Mouse (Mus musculus) midbrain, postnatal 0 days (tissue): Measurements from ENCODE around the gene Tubg2. TPM values are rescaled to one million over a fixed set of nuclear protein-coding genes. Genes with fewer than 3 reads are reported as not detected.

Source experiments
- ATAC-seq: fragments of 200-750 bp; cut with Nextera tagmentation; 2 replicates; pipeline ENCODE4 v1.8.0; 2017; ENCODE audit warnings: moderate number of reproducible peaks, mild to moderate bottlenecking, moderate TSS enrichment, moderate library complexity; ENCODE audit not compliant: low FRiP score
- DNase-seq: peaks from one replicate; pipeline ENCODE4 v3.0.0-alpha.2; 2015; ENCODE audit warnings: low spot score
- H3K27ac ChIP-seq: fragments of 300-500 bp; sonication (generic); 2 replicates; pipeline ENCODE4 v1.5.1; 2014; ENCODE audit warnings: low read depth, mild to moderate bottlenecking, low read length, mixed read lengths
- H3K27me3 ChIP-seq: fragments of 300-500 bp; sonication (generic); 2 replicates; pipeline ENCODE4 v1.6.1; 2014; ENCODE audit warnings: low read length, control low read depth, mixed read lengths; ENCODE audit not compliant: insufficient read depth
- H3K36me3 ChIP-seq: fragments of 300-500 bp; sonication (generic); 2 replicates; pipeline ENCODE4 v1.6.1; 2014; ENCODE audit warnings: low read length, control low read depth, mixed read lengths; ENCODE audit not compliant: insufficient read depth
- H3K4me1 ChIP-seq: fragments of 300-500 bp; sonication (generic); 2 replicates; pipeline ENCODE4 v1.6.1; 2014; ENCODE audit warnings: mild to moderate bottlenecking, control low read depth, antibody characterized with exemption, low read length, mixed read lengths; ENCODE audit not compliant: insufficient read depth
- H3K4me2 ChIP-seq: fragments of 300-500 bp; sonication (generic); 2 replicates; pipeline ENCODE4 v1.6.1; 2014; ENCODE audit warnings: low read depth, mild to moderate bottlenecking, low read length, mixed read lengths; ENCODE audit not compliant: poor library complexity, severe bottlenecking
- H3K4me3 ChIP-seq: fragments of 300-500 bp; sonication (generic); 2 replicates; pipeline ENCODE4 v1.5.1; 2014; ENCODE audit warnings: low read depth, mild to moderate bottlenecking, low read length, moderate library complexity
- H3K9ac ChIP-seq: fragments of 300-500 bp; sonication (generic); replicated peaks from 2 replicates; pipeline ENCODE4 v1.6.1; 2014; ENCODE audit warnings: mild to moderate bottlenecking, low read length, moderate library complexity, mixed read lengths; ENCODE audit not compliant: poor library complexity, severe bottlenecking
- H3K9me3 ChIP-seq: fragments of 300-500 bp; sonication (generic); 2 replicates; pipeline ENCODE4 v1.6.1; 2016; ENCODE audit warnings: low read length, control low read depth
- CTCF ChIP-seq: IDR thresholded peaks from 2 replicates; pipeline ENCODE4 v1.5.1; 2016; ENCODE audit warnings: antibody characterized with exemption, mild to moderate bottlenecking
- WGBS: fragments of 180-500 bp; shearing (Covaris S2); extraction: QIAGEN DNeasy Blood & Tissue Kit; methylation state at CpG from one replicate; pipeline ENCODE4 v1.1.7; 2014; 5-methylcytosine and 5-hydroxymethylcytosine counted together
- polyA plus RNA-seq: library from polyadenylated mRNA; unstranded; fragments of >200 nt; fragmentation: Nextera tagmentation; extraction: Ambion mirVana; gene quantifications from 2 replicates; pipeline ENCODE4 v1.2.1, GENCODE M21; 2015
- total RNA-seq: library from RNA; depleted of rRNA; stranded (reverse); fragments of >200 nt; gene quantifications from 2 replicates; pipeline ENCODE4 v1.2.3, GENCODE M21; 2014

Gene Tubg2
- total and polyA plus RNA-seq, 2 experiments from 2014 or later = 40.6 to 86.1 TPM

GRCm38 (mm10) chr11:101134217-101134865 lies 21.4 kb upstream of the Tubg2 start:
- H3K9me3 ChIP-seq = no peaks in the 10 kb centered on the region
- TF ChIP-seq CTCF = no peak
- ATAC-seq = no peak
- no peak overlapping the region for H3K4me2 ChIP-seq
- 81% methylated on average over 13 of the region's 13 CpGs for WGBS
- no peak overlapping the region for H3K4me3 ChIP-seq
- H3K4me1 ChIP-seq = no peaks in the 10 kb centered on the region
- H3K36me3 ChIP-seq = no peaks in the 10 kb centered on the region
- no peak overlapping the region for H3K27ac ChIP-seq
- DNase-seq = no peak
- no peak overlapping the region for H3K9ac ChIP-seq
- H3K27me3 ChIP-seq = no peaks in the 10 kb centered on the region

GRCm38 (mm10) chr11:101137000-101137399 lies 18.7 kb upstream of the Tubg2 start:
- H3K9ac ChIP-seq = no peak overlapping the region
- H3K9me3 ChIP-seq = no peaks in the 10 kb centered on the region
- H3K4me2 ChIP-seq = no peak overlapping the region
- no peak overlapping the region for H3K27ac ChIP-seq
- 76% methylated on average over 7 of the region's 7 CpGs for WGBS
- no peak overlapping the region for H3K4me3 ChIP-seq
- TF ChIP-seq CTCF = no peak
- H3K4me1 ChIP-seq = no peaks in the 10 kb centered on the region
- no peaks in the 10 kb centered on the region for H3K27me3 ChIP-seq
- no peaks in the 10 kb centered on the region for H3K36me3 ChIP-seq
- no peak for ATAC-seq
- no peak for DNase-seq

GRCm38 (mm10) chr11:101138536-101139181 lies 17.0 kb upstream of the Tubg2 start:
- Histone ChIP-seq H3K4me1 (0 out of 2 replicates have a peak, but pooled peaks cover 3% of the 10 kb centered on the region), H3K4me3 (no peak overlapping the region), H3K27me3 (no peaks in the 10 kb centered on the region), H3K27ac (peak overlapping the region; percentile 51), H3K4me2 (peak overlapping the region; percentile 18; the same call in 1 of the 2 replicates), H3K9ac (0 out of 2 replicates have a peak overlapping the region, but pooled peaks have one; percentile 29), H3K9me3 (no peaks in the 10 kb centered on the region), H3K36me3 (no peaks in the 10 kb centered on the region)
- ATAC-seq (peak; percentile 27; the same call in 1 of the 2 replicates), DNase-seq (peak; percentile 64)
- no peak for TF ChIP-seq CTCF
- 29% methylated on average over 15 of the region's 15 CpGs for WGBS

DNA sequence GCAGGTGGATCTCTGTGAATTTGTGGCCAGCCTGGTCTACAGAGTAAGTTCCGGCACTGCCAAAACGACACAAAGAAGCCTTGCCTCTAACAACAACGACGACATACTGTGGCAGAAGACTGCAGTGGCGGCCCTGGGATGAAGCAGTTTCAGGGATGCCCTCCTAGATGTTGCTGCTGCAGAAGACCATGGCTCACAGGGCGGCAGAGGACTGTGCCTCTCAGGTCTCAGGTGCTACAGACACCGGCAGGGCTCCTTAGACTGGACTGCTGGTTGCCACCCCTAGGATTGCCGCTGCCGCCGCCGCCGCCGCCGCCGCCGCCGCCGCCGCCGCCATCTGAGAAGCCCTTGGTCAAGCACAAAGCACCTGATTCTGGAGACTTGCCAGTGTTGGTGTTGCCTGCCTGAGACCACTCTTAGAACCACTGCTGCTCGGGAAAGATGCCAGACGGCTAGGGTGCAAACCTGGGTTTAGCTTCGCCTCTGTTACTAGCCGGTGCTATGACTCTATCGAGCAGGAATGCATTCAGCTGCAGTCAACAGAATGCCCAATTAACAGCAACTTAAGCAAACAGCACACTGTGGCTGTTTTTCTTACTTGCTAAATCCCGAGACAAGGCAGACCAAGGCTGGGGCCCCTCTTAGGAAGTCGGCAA lies 15.4 kb upstream of the Tubg2 start:
- Histone ChIP-seq H3K36me3 (no peaks in the 10 kb centered on the region), H3K4me3 (peak overlapping the region; percentile 20), H3K4me2 (peak overlapping the region; percentile 45), H3K9ac (0 out of 2 replicates have a peak overlapping the region, but pooled peaks have one; percentile 19), H3K4me1 (0 out of 2 replicates have a peak, but pooled peaks cover 3% of the 10 kb centered on the region), H3K27me3 (no peaks in the 10 kb centered on the region), H3K27ac (no peak overlapping the region), H3K9me3 (no peaks in the 10 kb centered on the region)
- DNase-seq (peak; percentile 62), ATAC-seq (no peak)
- WGBS = 47% methylated on average over 27 of the region's 27 CpGs
- no peak for TF ChIP-seq CTCF

DNA sequence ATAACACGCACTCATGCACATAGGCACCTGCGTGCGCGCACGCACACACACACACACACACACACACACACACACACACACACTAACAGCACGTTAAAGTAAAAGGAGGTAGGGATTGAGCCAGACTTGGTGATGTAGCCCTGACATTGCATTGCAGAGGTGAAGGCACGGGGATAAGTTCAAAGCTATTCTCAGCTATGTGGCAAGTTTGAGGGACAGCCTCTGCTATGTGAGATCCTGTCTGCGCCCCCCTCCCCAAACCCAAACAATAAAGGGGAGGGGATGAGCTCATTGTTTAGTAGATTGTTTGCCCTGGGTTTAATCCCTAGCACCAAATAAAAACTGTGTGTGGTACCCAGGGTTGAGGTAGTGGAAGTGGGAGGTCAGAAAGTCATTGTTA lies 14.6 kb upstream of the Tubg2 start:
- H3K36me3 ChIP-seq = no peaks in the 10 kb centered on the region
- no peak for ATAC-seq
- WGBS = 80% methylated on average over 8 of the region's 8 CpGs

More for the DNA sequence above, 14.6 kb upstream of the Tubg2 start:
- H3K9me3 ChIP-seq = no peaks in the 10 kb centered on the region
- no peak overlapping the region for H3K4me2 ChIP-seq
- no peak for DNase-seq
- H3K9ac ChIP-seq = no peak overlapping the region
- TF ChIP-seq CTCF = no peak
- H3K27ac ChIP-seq = no peak overlapping the region
- H3K4me1 ChIP-seq = peaks cover 6% of the 10 kb centered on the region; the same call in 1 of the 2 replicates
- H3K27me3 ChIP-seq = no peaks in the 10 kb centered on the region
- H3K4me3 ChIP-seq = no peak overlapping the region
